Mouse (Mus musculus) spleen, adult 12 weeks (tissue): Measurements from ENCODE around the gene Syngr3.
"Not testable (repeated sequence)": the region's sequence is repeated elsewhere in the genome, so short reads cannot be mapped to it uniquely, and the experiment has no call there.

ENCODE experiments used
- DNase-seq: peaks from one replicate; pipeline ENCODE4 v3.0.0; 2022; ENCODE audit warnings: low spot score

Syngr3 gene

DNA sequence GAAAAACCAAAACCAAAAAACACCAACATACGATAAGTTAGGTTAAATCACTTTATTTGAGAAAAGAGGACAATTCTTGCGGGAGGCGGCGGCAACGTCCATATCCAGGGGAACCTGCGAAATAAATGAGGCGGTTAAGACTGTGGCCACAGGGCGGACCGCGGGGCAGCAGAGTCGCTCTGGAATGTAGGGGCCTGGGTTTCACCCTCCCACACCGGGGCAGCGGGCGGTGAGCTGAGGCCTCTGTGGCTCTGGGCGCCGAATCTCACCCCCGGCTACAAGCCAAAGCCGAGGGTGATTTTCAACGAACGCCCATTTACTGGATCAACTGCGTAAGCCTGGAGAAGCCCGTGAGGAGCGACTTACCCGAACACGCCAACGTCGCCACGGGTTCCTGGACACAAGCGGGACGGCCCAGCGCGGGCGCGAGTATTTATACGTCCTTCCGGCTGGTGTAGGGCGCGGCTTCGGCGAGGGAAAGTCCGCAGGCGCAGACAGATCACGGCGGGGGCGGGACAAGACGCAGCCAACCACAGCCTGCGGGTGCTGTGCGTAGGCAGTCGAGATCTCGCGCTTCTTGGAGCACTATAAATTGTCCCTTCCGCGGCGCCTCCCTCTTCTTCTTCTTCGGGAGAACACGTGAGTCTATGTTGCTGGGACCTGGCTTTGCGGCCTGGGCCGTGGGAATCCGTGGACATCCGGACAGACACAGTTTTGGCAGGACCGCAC is 29.9 kb upstream of the Syngr3 start:
- peak; percentile 92 for DNase-seq

DNA sequence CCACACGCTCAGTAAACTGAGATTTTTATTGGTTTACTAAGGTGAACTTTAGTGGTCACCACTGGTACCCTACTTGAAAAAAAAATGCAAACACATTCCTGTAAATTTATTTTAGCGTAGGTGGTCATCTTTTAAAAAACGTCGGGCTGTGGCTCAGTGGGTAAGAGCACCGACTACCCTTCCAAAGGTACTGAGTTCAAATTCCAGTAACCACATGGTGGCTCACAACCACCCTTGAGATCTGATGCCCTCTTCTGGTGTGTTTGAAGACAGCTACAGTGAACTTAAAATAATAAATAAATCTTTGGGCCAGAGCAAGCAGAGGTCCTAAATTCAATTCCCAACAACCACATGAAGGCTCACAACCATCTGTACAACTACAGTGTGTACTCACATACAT is 29.2 kb upstream of the Syngr3 start:
- DNase-seq = not testable (repeated sequence)

DNA sequence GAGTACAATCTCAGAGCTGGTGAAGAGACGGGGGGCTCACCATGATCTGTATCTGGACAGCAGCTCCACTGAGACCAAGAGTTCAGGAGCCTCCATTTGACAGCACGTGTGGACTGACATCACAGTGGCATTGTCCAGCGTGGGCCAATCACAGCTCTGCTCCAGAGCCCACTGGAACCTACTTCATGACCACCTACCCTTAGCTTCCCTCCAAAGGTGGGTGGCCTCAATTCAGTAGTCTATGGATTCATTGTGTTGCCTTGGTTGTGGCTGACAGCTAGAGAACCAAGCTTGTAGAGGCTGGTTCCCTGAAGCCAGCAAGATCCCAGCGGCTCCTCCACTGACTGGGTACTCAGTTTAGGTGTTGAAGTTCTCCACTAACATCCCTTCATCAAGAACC is 28.2 kb upstream of the Syngr3 start, which contains the start of the genes Rnf151 and Rps2:
Gene Rnf151, minus strand, starts transcription at position 121 of the 400 bp plus-strand sequence.
Gene Rps2, plus strand, starts transcription at position 174 of the 400 bp plus-strand sequence.
- DNase-seq = no peak

DNA sequence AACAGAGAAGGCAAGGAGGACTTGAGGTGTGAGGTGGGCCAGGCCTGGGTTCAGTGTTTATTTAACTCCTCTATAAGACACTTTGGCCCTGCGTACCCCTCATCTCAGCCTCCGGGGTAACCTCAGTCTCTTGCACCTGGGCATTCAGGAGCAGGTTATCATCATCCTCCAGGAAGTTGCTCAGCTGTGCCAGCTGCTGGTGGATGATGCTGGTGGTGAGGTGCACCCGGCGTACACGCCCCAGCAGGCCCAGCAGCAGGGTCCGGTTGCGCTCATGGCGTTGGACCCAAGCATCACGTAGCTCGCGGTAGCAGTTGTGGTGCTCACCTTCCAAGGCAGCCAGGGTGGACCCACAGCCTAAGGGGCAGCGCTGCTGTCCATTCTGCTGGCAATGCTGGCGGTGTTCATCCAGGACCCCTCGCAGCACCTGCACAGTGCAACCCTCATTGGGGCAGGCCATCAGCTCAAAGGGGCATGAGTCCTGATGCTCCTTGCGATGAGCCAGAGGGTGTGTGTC is 26.5 kb upstream of the Syngr3 start:
- no peak for DNase-seq

DNA sequence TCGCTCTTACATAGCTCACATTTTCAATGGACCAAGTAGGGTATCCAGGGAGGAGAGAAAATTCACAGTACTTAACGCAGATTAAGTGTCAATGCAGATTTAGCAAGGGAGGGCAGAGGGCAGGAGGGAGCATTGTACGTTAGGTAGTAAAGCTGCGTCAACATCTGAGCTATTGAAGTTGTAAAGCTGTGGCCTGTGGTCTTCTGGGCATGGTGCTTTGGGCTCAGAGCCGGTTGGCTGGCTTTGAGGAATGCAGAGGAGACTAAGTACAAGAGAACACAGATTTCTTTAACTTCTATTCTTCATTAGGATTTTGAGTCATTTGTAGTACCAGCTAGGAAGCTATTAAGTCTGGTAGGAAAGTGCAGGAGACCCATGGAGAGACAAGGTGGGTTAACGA is 25.8 kb upstream of the Syngr3 start:
- DNase-seq = no peak

DNA sequence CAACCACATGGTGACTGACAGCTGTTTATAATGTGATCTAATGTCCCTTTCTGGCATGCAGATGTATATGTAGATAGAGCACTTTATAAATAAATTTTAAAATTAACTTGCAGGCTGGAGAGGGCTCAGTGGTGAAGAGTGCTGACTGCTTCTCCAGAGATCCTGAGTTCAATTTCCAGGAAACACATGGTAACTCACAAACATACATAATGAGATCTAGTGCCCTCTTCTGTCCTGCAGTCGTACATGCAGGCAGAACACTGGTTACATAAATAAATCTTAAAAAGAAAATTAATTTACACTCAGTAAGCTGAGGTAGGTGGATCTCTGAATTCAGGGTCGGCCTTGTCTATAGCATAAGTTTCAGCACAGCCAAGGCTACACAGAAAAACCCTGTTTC is 18.9 kb upstream of the Syngr3 start:
- DNase-seq = no peak

DNA sequence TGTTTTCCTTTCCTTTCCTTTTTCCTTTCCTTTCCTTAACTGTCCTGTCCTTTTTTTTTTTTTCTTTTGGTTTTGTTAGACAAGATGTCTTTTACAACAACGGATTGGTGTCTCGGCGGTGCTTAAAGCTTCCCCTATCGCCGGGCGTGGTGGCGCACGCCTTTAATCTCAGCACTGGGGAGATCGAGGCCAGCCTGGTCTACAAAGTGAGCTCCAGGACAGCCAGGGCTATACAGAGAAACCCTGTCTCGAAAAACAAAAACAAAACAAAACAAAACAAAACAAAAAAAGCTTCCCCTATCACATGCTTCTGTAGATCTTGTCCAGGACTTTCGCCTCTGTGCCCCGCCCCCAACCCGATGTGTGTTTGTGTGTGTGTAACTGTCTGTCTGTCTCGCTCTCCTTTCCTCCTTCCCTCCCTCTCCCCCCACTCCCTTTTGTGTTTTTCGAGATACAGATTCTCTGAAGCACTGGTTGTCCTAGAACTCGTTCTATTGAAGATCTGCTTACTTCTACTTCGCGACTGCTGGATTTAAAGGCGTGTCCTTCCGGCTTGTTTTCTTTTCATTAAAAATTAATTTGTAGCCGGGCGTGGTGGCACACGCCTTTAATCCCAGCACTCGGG is 18.2 kb upstream of the Syngr3 start:
- no peak for DNase-seq

DNA sequence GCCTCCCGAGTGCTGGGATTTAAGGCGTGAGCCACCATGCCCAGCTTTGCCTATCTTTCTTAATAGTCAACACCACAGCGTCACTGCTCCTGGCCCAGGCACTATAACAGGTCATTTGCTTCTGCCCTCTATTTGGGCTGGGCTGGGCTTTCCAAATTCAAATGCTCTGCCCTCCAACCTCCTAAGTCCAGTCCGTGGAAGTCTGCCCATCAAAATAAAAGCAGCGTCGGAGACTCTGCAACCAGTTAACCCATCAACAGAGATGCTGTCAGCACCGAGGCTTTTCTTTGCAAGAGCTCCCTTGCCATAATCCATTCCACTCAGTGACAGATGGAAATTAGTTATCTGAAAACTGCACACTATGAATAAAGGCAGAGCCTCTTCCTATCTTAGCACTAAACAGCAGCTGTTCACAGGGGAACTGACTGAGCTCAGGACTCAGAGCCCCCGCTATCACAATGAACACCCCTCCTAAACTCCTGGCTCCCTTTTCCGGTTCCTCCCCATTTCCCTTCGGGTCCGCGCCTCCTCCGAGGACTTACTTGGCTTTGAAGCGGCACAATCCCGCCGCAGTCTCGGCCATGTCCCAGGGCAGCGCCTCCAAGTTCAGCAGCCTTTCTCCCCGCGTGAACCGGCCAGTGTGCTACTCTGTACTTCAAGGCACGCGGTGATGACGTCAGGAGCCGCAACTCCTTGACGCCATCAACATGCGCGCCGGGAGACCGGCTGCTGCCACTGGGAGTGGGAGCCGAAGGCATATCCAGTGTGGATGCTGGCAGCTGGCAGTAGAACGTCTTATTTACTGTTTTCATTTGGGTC is 17.4 kb upstream of the Syngr3 start, which contains the start of gene Tbl3:
Gene Tbl3, minus strand, starts transcription at position 679 of the 819 bp plus-strand sequence.
- DNase-seq = peak; percentile 88

DNA sequence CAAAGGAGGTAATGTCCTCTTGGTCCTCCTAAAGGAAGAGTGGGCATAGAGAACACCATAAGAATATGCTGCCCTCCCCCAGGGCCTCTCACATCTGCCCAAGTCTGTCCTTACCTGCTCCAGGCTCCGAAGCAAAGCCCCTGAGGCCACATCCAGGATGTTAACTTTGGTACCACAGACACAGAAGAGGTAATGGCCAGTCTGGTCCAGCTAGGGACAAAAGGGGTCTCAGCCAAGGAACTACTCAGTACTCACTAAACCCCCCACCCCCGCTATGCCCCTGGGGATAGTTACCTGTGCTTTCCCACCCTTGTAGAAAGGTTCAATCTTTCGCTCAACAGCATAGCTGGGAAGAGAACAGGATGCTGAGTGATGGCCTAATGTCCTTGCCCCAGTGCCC is 16.1 kb upstream of the Syngr3 start:
- no peak for DNase-seq

DNA sequence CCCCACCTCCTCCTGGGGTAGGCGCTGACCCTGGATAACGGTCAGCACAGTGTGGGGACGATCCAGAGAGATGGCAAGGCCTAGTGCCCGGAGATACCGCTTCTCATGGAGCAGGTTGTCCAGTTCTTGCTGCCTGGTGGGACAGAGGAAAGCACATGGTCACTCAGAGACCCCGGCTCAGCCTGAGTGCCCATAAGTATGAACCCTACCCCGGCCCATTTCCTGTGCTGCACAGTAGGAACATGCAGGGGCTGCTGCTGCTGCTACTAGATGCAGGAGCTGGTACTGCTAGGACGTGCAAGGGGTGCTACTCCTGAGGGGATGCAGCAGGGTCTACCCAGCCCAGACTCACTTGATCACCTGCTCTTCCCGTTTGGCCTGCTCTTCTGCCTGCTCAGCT is 11.5 kb upstream of the Syngr3 start:
- DNase-seq = no peak

DNA sequence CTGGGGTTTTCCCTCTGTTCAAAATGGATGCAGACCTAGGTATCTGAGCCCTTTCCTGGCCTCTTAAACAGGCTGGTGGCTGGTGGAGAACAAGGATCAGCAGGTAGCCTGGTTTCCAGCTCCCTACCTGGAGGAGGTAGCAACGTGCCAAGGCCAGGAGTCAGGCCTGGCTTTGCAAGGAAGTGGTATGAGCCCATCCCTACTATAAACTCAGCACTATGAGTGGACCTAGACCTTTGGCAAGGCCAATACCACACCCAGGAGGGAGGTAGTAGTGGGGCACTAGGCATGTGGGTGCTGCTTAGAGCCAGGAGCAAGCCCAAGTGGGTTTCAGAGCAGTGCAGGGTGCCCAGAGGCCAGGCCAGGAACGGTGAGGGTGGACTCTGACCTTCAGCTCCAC is 9.7 kb upstream of the Syngr3 start:
- no peak for DNase-seq

DNA sequence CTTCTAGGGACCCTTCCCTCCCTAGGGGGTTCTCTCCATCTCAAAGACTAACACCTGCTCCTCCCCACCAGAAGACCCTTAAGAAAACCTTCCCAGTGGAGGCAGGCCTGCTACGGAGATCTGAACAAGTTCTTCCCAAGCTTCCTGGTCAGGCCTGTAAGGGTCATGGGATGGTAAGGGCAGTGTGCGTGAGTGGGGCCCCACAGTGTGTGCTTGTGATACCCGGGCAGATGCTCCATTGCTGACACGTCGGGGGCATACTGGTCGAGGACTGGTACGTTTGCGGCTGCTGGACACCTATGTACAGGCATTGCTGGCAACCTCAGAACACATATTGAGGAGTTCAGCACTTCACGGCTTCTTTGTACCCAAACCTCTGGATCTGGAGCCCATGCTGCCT is 9.0 kb upstream of the Syngr3 start:
- DNase-seq = no peak

DNA sequence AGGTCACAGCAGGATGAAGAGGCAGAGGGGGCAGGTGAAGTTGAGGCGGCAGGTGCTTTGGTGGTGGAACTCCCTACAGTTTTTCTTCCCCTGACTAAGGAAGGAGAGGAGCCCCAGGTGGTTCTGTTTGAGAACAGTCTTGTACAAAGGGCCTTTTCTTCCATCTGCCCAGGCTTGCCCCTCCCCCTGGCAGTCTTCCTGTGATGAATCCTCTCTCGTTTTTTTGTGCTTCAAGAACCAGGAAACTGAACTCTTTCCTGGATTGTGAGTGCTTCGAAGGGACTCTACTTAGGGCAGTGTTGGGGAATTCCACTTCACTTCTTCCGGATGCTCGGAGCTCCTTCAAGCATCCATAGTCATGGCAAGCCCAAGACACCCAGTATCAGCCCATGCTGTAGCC is 8.2 kb upstream of the Syngr3 start:
- DNase-seq = no peak

DNA sequence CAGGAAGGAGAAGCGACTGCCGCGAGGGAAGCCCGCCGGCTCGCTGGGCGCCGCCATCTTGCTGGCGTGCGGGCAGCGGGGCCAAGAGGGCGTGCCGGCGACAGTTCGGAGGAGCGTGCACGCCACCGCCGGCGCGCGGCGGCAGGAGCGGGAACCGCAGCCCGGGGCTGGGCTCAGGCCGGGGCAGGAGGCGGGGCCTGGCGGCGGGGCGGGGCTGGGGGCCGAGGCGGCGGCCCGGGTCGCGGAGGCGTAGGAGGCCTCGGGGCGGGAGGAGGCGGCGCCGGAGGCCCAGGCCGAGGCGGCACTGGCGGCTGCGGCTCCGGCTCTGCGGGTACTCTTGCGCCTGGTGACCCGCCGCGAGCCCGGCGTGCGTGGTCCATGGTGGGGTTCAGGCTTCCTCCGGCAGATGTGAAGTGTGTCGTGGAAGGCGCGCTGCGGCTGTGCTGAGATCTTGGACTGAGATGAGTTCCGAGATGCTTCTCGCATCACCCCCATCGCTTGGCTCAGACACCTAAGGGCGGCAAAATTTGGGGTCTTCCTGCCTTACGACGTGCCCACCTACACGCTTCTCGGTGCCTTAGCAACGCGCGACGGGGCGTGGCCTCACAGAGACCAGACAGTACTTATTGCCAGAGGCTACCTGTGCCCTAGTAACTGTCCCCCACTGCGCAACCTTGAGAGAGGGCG is 6.4 kb upstream of the Syngr3 start, which contains the start of the genes Gfer and Noxo1:
Gene Gfer, minus strand, starts transcription at position 146 of the 687 bp plus-strand sequence.
Gene Noxo1, plus strand, starts transcription at position 224 of the 687 bp plus-strand sequence.
- DNase-seq = peak; percentile 86

DNA sequence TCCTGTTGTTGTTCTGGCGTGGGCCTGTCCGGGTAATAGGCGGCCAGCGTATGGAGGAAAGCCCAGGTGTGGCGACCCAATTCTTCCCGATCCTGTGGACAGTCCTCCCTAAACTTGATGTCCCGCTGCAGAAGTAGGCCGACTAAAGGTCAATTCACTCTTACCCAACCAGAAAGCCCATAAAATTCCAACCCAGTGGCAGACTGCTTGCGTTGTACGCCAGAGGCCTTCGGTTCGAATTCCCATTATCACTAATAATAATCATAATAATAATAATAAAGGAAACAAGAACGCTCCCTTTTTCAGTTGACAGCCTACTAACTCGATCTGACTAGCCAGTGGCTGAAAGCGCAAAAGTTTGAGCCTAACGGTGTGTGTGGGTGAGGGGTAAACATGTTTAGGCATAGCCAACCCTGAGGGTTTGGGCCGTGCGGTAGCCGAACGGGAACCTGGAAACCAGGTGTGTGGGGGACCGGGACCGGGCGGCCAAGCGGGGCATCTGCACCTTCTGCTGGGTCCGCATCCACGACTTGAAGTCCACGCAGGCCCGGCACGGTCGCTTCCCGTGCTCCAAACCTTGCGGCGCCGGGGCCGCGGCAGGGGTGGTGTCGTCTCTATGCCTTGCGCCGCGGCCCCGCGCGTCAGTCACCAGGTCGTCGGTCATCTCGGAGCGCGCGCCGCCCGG is 5.7 kb upstream of the Syngr3 start:
- no peak for DNase-seq

DNA sequence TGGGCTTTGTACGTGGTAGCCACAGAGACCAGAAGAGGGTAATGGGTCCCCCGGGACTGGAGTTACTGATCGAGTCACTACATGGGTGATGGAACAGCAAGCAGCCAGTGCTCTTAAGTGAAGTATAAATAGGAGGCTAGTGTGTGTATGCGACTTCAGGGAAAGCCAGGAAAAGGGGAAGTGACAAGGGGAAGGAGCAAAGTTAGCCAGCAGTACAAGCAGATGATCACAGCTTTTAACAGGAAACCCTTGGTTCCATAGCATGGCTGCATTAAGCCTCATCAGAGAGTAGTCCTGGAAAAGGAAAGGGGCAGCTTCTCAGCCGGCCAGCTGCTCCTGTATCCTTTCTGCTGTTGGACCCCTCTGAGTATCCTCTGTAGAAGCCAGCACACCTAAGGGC is 2.6 kb upstream of the Syngr3 start:
- no peak for DNase-seq

DNA sequence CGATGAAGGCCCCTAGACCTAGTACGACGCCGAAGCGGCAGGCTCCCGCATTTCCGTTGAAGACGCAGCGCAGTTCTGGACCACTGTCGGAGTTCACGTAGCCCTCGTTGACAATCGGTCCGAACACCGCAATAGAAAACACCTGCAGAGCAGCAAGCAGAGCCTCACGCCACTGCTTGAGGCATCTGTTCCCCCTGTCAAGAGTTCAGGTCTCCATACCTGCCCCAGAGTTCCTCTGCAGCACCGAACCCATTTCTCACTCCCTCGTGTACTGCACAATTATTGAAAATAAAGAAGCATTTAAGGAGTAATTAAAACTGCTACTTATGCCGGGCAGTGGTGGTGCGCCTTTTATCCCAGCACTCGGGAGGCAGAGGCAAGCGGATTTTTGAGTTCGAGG is 2.2 kb downstream of the Syngr3 start:
- DNase-seq = no peak

DNA sequence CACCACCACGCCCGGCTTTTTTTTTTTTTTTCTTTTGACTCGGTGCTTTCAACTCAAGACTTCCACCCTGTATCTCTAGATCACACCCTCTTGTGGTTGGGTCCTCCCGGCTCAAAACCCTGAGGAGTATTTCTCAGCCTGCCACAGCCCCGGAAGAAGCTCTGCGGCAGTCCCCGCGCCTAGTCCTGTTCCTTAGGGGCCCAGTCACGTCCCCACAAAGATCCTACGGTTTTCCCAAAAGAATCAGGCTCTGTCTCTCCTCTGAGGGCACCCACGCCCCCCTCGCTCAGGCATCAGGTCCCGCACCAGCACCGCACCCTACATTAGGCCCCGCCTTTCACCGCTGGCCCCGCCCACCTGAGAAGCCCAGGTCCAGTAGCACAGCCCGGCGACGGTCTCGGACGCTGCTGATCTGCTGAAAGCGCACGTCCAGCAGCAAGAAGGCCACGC is 2.6 kb downstream of the Syngr3 start:
- peak; percentile 52 for DNase-seq

DNA sequence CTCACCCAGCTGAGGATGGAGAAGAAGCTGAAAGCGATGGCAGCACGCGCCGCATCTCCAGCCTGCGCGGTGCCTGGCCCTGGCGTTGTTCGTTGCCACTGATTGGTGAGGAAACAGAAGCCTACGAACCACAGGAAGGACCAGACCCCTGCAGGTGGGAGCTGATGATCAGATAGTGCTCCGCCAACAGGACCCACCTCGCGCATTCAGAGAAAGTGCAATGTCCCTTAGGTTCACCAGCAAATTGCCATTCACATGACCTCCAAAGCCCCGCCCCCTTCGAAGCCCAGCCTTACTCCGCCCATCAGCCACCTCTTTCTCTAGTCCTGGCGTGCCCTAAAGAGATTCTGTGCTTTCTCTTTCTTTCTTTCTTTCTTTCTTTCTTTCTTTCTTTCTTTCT is 3.2 kb downstream of the Syngr3 start:
- DNase-seq = peak; percentile 29

DNA sequence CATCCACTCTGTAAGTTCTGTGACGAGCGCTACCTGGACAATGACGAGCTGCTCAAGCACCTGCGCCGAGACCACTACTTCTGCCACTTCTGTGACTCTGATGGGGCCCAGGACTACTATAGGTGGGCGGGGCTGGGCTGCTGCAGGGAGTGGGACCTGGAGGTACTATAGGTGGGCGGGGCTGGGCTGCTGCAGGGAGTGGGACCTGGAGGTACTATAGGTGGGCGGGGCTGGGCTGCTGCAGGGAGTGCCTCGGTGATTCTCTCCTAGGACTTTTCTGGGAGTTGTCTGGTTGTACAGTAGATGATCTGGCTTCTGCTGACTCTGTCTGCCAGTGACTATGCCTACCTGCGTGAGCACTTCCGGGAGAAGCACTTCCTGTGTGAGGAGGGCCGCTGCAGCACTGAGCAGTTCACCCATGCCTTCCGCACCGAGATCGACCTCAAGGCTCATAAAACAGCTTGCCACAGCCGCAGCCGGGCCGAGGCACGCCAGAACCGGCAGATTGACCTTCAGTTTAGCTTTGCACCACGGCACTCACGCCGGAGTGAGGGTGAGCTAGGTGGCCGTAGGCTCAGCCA is 12.2 kb downstream of the Syngr3 start:
- no peak for DNase-seq

DNA sequence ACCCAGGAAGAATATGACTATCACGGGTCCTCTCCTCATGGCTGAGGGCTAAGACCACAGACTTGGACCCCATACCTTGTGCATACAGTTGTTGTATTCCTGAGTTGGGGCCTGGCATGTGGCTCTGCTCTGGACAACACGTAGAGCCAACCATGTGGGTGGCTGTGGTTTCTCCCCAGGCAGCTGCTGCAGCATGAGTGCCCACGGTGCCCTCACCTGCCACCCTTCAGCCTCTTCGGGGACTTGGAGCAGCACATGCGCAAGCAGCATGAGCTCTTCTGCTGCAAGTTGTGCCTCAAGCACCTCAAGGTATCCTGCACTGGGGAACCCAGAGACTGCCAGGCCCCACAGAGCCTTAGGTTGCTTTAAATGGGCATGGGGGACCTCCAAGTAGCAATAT is 12.9 kb downstream of the Syngr3 start:
- no peak for DNase-seq
